Mouse (Mus musculus): ENCODE data around the gene Erv3. TPM values are rescaled to one million over a fixed set of nuclear protein-coding genes. Genes with fewer than 3 reads are reported as not detected.

Gene Erv3
- polyA plus RNA-seq, 1 experiment from 2014 or later: not detected

DNA sequence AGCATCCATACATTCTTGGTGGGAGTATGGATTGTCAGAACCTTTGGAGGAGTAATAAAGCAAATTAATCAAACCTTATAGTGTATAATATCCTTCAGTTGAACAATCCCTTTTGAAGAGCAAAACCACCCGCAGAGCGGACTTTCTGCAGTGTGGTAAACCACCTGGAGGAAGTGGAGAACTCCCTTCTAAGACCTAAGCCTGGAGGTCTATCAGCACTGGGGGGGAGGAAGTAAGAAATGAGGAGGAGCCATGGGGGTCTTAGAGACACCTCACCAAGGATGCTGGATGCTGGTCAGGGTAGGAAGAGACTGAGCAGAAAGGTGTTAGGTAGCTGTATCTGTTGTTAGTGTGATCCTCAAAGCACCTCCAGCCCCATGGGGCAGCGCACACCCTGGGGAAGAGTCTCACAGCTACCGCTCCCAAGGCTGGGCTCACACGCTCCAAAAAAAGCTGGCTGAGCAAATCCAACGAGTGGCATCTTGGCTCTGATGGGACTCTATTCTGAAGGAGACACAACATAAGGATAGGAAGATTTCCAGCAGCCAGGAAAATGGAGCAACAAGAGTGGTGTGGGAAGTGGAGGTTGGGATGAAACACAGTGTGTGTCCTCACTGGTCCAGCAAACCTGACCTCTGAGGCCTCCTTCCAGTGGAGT is 27.1 kb upstream of the Erv3 start:
- Histone ChIP-seq H3K4me3 (ENCODE audit: inconsistent target) (no peak overlapping the region), H3K27ac (no peak overlapping the region), H3K79me2 (ENCODE audit: inconsistent target) (no peaks in the 10 kb centered on the region), H3K36me3 (ENCODE audit: inconsistent target) (no peaks in the 10 kb centered on the region)
- 47% methylated on average over 6 of the region's 6 CpGs for WGBS (ENCODE audit: missing documents)

DNA sequence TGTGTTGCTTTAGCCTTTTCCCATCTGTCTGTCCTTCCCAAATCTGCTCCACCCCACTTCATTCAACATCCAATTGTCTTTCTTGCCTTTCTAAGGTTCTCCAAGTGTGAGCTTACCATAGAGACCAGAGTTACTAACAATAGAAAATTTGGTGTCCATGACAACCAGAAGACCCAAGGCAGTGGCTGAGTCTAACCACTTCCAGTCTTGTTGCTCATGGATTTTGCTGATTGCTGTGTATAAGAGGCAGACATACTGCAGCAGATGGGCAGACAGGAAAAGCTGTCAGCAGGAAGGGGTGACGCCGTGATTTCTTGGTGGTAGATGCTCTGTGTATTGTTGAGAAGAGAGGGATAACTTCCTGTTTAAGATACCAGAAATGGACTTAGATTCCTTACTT is 23.6 kb upstream of the Erv3 start:
- H3K4me3 ChIP-seq (ENCODE audit: inconsistent target): no peak overlapping the region
- no peak overlapping the region for H3K27ac ChIP-seq
- 42% methylated on average over 2 of the region's 2 CpGs for WGBS (ENCODE audit: missing documents)
- H3K36me3 ChIP-seq (ENCODE audit: inconsistent target): no peaks in the 10 kb centered on the region
- H3K79me2 ChIP-seq (ENCODE audit: inconsistent target): no peaks in the 10 kb centered on the region

DNA sequence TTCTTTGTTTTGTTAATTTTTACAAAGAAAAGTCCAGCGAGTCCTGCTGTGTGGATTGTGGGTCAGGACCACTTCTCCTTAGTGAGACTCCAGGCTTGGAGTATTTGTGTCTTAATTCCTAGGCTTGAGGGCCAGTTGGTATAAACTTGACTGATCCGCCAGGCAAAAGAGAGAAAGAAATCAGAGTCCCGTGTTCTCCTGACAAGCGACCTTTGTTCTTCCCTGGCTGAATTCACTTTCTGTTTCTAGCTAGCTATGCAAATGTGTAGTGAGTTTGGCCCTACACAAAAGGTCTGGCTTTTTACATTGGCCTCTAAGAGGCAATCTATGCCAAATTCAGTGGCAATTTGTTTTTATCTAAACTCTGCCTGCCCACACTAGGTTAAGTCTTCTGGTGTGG is 22.2 kb upstream of the Erv3 start:
- Histone ChIP-seq H3K36me3 (ENCODE audit: inconsistent target) (no peaks in the 10 kb centered on the region), H3K79me2 (ENCODE audit: inconsistent target) (no peaks in the 10 kb centered on the region), H3K27ac (no peak overlapping the region), H3K4me3 (ENCODE audit: inconsistent target) (no peak overlapping the region)
- 89% methylated on average over 4 of the region's 4 CpGs for WGBS (ENCODE audit: missing documents)

DNA sequence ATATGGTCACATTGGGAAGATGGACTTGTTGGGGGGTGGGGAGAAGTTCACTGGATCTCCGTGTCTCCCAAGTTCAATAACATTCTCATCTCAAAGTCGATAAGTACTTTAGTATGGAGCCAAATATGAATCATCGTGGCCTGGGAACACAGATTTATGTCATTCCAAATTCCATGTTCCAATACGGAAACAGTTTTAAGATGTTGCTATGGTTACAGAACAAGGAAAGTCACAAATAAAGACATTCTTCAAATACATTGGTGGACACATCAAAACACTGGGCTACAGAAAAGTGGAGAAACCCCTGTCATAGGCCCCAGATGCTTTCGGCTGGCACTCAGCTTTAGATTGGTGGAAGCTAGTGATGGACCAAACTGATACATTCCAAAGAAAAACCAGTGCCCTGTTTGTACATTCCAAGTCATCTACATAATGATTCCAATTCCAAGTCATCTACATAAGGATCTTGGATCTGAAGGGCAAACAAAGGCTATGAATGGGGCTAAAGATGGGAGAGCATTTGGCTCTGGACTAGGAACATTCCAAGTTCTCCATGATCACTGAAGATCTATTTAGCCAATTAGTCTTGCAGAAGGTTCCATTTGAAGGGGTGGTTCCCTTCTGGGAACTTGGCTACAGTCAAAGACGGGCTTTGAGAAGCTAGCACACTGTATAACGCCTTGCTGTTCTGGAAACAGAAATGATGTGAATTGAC is 17.2 kb upstream of the Erv3 start:
- 97% methylated on average over 7 of the region's 7 CpGs for whole genome bisulfite sequencing (ENCODE audit: missing documents)
- H3K79me2 ChIP-seq (ENCODE audit: inconsistent target): no peaks in the 10 kb centered on the region
- no peak overlapping the region for H3K4me3 ChIP-seq (ENCODE audit: inconsistent target)
- no peak overlapping the region for H3K27ac ChIP-seq
- no peaks in the 10 kb centered on the region for H3K36me3 ChIP-seq (ENCODE audit: inconsistent target)

DNA sequence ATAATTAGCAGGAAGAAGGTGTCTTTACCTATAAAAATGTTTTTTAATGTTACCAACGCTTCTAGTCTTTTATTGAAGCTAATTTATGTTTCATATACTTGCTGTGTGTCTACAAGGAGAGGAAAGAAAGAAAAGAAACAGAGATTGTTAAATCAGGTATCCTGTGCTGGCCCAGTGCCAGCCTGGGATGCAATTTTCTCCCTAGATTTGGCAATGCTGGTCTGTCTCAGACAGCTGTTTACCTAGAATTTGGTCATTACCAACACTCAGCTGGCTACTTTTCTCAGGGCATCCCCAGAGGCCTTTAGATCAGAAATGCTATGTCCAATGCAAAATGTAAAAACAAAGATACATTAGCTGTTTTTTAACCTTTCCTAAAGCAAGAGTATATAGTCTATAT is 13.8 kb upstream of the Erv3 start:
- no peak overlapping the region for H3K4me3 ChIP-seq (ENCODE audit: inconsistent target)
- H3K36me3 ChIP-seq (ENCODE audit: inconsistent target): no peaks in the 10 kb centered on the region
- H3K27ac ChIP-seq: no peak overlapping the region
- no peaks in the 10 kb centered on the region for H3K79me2 ChIP-seq (ENCODE audit: inconsistent target)
- WGBS (ENCODE audit: missing documents): 57% methylated on average over 1 of the region's 1 CpGs

DNA sequence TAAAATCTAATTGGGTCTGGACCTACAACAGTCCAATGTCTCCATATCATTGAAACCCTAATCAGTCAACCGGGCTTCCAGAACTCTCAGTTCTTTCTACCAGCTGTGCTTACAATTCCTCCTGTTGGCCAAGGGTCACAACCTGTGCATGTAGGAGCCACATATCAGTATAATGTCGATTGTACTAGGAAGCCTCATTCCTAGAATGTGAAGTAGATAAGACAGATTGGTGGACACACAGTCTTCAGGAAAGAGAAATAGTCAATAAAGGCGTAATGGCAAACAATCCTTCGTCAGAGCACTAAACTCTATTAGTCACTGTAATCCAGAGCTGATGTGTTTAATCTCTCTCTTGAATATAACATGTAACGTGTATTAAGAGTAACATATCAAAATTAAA is 9.4 kb upstream of the Erv3 start:
- no peak overlapping the region for H3K27ac ChIP-seq
- H3K4me3 ChIP-seq (ENCODE audit: inconsistent target): no peak overlapping the region
- WGBS (ENCODE audit: missing documents): 87% methylated on average over 5 of the region's 5 CpGs
- no peaks in the 10 kb centered on the region for H3K36me3 ChIP-seq (ENCODE audit: inconsistent target)
- no peaks in the 10 kb centered on the region for H3K79me2 ChIP-seq (ENCODE audit: inconsistent target)

DNA sequence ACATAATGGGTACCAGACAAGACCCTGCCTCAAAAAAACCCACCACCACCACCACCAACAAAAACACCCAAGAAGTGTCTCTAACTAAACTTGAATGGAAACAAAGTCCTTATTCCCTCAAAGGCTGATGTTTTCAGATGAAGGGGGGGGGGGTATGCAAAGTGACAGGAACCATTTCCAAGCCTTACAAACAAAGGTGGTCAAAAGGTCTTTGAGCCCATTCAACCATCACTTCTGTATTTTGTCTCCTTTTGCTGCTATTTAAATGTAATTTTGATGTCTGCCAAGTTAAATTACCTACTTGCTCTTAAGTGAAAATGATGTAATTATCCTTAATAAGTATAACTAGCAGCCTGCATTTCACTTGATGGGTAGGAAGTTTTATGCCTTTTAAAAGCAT is 7.1 kb upstream of the Erv3 start:
- no peak overlapping the region for H3K27ac ChIP-seq
- no peak overlapping the region for H3K4me3 ChIP-seq (ENCODE audit: inconsistent target)
- H3K36me3 ChIP-seq (ENCODE audit: inconsistent target): no peaks in the 10 kb centered on the region
- no peaks in the 10 kb centered on the region for H3K79me2 ChIP-seq (ENCODE audit: inconsistent target)

DNA sequence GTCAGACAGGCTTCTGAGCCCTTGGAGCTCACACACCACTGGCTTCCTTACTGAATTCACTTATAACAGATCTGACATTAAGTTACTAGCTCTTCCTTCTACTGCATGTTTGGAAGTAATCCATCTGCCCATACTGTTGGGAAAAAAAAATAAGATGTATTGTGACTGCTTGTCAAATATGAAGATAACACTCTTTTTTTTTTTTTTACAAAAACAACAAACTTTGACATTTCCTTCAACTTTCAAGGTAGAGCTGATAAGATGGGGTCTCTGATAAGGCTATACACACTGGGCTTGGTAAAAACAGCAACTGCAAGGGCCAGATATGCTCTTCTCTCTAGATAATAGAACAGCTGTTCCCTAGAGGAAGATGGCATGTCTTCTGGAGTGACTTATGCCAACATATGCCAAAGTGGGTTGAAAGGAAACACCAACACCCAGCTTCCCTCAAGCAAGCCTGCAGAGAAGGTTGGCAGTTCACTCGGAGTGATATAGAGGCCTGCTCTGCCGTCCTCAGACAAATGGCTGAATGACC is 4.8 kb upstream of the Erv3 start:
- H3K79me2 ChIP-seq (ENCODE audit: inconsistent target): no peaks in the 10 kb centered on the region
- H3K36me3 ChIP-seq (ENCODE audit: inconsistent target): no peaks in the 10 kb centered on the region
- WGBS (ENCODE audit: missing documents): 86% methylated on average over 2 of the region's 2 CpGs
- H3K27ac ChIP-seq: no peak overlapping the region
- no peak overlapping the region for H3K4me3 ChIP-seq (ENCODE audit: inconsistent target)

DNA sequence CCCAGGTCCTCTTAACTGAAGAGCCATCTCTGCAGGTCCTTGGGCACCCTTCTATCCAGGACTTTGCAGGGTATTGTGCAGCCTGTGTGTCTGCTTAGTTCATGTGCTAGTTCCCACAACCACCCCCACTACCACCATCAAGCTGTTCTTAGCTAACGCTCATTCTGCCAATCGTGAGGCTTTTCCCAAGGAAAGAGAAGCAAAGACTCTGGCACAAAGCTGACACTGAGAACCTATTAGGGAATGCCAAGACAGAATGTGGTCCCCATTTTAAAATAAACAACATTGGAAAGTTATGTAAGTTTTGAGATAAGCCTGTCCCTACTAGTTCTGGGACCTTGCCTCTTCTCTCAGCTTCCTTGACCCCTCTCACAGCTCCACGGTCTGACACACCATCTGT is 3.9 kb upstream of the Erv3 start:
- WGBS (ENCODE audit: missing documents): 77% methylated on average over 3 of the region's 3 CpGs

DNA sequence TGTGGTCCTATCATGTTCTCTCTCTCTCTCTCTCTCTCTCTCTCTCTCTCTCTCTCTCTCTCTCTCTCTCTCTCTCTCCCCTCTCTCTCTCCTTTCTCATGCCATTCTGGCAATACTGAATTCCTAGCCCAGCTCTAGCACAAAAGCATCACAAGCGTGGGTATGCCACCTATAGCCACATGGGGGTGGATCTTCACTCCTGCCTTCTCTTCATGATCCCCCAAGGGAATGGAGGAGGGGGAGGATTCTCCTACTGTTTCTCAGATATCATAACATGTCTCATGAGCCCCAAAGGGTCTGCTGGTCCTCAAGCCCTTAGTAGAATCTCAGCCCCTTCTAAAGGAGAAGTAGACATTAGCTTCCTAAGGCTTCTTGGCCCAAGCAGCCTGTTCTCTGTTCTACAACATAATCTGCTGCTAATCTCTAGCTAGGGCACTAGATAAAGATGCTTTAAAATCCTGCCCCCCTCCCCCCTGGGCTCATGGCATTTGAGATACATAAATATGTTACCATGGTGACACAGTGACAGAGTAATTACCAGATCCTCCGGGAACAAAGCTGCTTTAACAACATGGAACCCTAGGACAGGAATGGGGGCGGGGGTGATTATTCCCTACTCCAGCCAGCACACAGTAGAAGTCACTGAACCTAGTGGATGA is 3.2 kb upstream of the Erv3 start:
- WGBS (ENCODE audit: missing documents): 90% methylated on average over 3 of the region's 3 CpGs
- Histone ChIP-seq H3K4me3 (ENCODE audit: inconsistent target) (no peak overlapping the region), H3K27ac (no peak overlapping the region), H3K36me3 (ENCODE audit: inconsistent target) (no peaks in the 10 kb centered on the region), H3K79me2 (ENCODE audit: inconsistent target) (no peaks in the 10 kb centered on the region)

More for the DNA sequence above, 3.9 kb upstream of the Erv3 start:
- H3K36me3 ChIP-seq (ENCODE audit: inconsistent target): no peaks in the 10 kb centered on the region
- no peak overlapping the region for H3K27ac ChIP-seq
- H3K4me3 ChIP-seq (ENCODE audit: inconsistent target): no peak overlapping the region
- H3K79me2 ChIP-seq (ENCODE audit: inconsistent target): no peaks in the 10 kb centered on the region

DNA sequence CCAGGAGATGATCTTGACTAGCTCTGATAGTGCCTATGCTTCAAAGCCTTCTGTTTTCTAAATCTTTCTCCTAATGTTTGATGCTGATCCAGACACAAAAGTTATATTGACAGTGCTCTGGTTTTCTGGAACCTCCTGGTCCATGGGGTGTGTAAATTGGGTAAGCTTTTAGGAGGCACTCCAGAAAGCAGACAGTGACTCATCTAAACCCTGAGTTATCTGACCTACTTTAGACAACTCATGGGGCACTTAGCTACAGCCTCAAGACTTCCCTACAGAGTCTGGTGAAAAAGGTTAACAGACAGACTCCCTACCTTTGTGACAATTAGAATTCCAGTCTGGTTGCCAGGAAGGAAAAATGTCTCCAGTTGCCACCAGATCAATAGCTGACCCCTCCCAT is 1.7 kb downstream of the Erv3 start:
- no peak overlapping the region for H3K4me3 ChIP-seq (ENCODE audit: inconsistent target)
- H3K27ac ChIP-seq: no peak overlapping the region
- no peaks in the 10 kb centered on the region for H3K79me2 ChIP-seq (ENCODE audit: inconsistent target)
- no peaks in the 10 kb centered on the region for H3K36me3 ChIP-seq (ENCODE audit: inconsistent target)

DNA sequence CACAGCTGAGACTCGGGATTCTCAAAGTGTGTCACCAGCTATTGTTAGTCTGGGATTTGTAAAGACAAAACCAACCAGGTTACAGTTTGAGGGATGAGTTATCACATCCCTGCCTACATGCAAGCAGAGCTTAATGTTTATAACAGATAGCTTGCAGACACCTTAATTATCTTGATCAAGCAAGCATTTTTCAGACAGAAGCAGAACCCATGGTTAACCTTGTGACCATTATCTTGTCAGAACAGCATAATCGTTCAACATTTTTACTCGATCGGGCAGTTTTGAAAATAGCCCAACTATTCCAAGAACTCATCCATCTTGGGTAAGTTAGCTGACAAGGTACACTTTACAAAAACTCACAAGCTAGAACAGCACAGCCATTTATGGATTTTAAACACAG is 5.8 kb downstream of the Erv3 start:
- Histone ChIP-seq H3K36me3 (ENCODE audit: inconsistent target) (no peaks in the 10 kb centered on the region), H3K79me2 (ENCODE audit: inconsistent target) (no peaks in the 10 kb centered on the region), H3K4me3 (ENCODE audit: inconsistent target) (no peak overlapping the region), H3K27ac (no peak overlapping the region)
- 86% methylated on average over 4 of the region's 4 CpGs for WGBS (ENCODE audit: missing documents)

DNA sequence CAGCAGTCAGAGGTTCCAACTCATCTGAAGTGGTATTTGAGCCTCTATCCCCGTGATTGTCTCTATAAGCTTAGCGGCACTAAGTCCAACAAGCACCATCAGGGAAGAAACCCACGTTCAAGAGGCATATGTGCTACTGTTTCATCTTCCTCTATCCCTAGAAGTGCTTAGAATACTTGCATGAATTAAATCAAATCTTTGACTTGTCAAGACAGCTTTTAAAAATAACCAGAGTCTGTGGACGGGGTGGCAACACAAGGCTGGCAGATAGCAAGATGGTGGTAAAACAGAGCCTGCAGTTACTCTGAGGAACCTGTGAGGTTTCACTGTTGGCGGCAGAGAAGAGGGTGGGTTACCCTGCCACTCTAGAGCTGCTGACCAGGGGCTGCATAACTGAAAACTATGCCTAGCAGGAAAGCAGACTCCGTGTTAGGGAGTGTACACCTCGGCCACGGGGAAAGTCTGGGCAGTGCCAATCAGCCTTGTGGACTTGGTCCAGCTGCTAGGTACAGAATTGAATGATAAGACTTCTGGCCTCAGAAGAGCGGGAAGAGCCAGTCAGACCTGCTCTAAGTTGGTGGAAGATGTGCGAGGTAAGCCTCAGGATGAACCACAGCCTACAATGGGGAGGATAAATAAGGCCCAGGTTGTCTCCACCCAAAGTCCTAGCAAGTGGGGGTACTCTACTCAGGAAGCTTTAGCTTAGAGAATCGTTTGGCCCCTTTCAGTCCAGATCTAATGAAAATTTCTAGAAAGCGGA is 8.0 kb downstream of the Erv3 start:
- H3K27ac ChIP-seq: no peak overlapping the region
- WGBS (ENCODE audit: missing documents): 94% methylated on average over 12 of the region's 12 CpGs
- H3K4me3 ChIP-seq (ENCODE audit: inconsistent target): no peak overlapping the region
- no peaks in the 10 kb centered on the region for H3K36me3 ChIP-seq (ENCODE audit: inconsistent target)
- no peaks in the 10 kb centered on the region for H3K79me2 ChIP-seq (ENCODE audit: inconsistent target)

DNA sequence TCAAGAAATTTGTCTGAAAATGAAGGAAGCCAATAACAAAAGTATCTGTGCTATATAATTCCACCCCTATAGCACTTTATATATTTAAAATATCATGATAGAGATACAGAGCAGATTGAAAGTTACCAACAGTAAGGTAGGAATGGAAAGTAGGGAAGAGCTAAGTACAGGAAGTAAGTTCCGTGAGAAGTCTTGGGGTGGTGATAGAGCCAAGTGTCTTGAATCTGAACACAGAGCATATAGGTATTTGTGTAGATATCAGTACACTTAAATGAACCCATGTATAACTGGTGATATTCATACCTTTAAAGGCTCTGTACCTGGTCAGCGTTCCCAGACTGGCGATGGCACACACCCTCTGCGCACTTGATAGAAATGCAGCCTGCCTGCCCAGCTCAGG is 9.5 kb downstream of the Erv3 start:
- no peaks in the 10 kb centered on the region for H3K36me3 ChIP-seq (ENCODE audit: inconsistent target)
- no peaks in the 10 kb centered on the region for H3K79me2 ChIP-seq (ENCODE audit: inconsistent target)
- WGBS (ENCODE audit: missing documents): 92% methylated on average over 4 of the region's 4 CpGs
- no peak overlapping the region for H3K4me3 ChIP-seq (ENCODE audit: inconsistent target)
- no peak overlapping the region for H3K27ac ChIP-seq

All from macrophage (primary cell).